Mouse (Mus musculus) spleen, adult 18-20 months (tissue): ENCODE measurements at regions not wholly inside any gene's neighbourhood (a gene's known extent, or its start where the extent isn't known, plus 50 kb on each side); places are given as distances from the start of the nearest gene placed in this dataset.
A peak's percentile ranks its signal among the peaks of the same experiment; 100 is the strongest.

Experiments used
- DNase-seq, 2 experiments: peaks; one replicate each; pipeline ENCODE4 v3.0.0; 2022; ENCODE audit warnings: mixed read lengths in 2 of 2

DNA sequence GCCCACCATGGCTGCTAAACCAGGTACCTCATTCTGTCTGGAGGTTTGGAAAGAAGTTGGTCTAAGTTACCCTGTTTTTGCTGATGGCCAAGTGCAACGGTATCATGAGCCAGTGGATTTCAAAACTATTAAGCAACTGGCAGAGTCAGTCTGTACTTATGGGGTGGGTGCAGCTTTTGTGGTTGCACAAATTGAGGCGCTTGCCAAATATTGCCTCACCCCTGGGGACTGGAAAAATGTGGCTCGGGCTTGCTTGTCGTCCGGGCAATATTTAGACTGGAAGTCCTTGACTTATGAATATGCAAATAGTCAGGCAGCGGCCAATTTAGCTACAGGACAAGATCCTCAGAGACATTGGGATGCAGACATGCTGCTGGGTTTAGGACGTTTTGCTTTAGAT lies 110.2 kb downstream of the Olfr164 start:
- DNase-seq, result no peak

DNA sequence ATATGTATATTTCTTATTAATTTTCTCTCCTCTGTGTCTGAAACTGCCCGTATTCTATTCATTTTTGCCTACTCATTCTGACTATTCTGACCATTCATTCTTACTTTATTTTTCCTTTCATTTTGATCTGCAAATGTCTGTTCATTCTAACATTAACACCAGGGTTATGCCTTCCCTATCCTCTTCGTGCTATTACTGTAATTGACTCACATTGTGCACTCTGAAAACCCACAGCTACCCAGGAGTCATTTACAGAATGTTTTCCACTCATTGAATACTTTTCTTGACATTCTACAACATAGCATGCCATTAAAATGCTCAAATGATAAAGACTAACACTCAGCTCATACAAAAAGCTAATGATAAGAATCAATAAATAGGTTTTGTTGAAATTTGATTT lies 112.9 kb downstream of the Olfr164 start:
- no peak for DNase-seq

GRCm38 (mm10) chr16:19199724-19200544 lies 113.9 kb downstream of the Olfr164 start:
- peak; percentile 43 to 48 for DNase-seq

GRCm38 (mm10) chr16:19198539-19199385 lies 115.1 kb downstream of the Olfr164 start:
- peak; percentile 26 to 42 for DNase-seq

DNA sequence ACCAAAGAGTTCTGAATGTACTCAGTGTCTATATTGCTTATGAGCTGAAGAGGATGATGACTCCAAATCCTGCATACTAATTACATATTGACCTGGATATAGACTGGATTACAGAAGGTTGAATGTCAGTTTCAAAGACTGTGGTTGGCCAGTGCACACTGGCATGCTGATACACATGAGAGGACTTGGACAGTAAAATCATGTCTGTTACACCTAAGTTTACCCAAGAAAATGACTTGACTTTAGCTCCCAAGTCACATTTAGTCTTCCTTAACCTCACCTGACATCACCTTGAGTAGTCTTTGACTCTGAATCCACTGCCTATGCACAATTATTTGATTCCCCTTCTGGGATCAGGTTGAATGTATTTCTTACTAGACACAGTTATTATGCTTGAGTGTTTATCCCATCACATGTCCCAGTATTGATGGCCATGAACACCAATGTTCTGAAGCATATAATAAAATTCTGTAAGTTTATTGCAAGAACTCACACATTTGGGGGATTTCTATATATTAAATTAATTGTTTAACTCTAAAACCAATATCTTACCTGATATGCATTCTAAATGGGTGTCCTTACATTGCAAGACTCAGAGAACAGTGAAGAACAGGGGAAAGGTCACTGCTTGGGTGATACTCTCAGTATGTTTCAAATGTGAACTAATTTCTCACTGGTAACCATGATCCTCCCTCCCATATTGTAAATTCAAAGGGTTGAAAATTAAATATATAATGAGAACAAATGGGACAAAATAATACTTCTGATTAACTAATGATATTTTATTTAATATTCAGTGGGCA lies 116.0 kb downstream of the Olfr164 start:
- no peak for DNase-seq

DNA sequence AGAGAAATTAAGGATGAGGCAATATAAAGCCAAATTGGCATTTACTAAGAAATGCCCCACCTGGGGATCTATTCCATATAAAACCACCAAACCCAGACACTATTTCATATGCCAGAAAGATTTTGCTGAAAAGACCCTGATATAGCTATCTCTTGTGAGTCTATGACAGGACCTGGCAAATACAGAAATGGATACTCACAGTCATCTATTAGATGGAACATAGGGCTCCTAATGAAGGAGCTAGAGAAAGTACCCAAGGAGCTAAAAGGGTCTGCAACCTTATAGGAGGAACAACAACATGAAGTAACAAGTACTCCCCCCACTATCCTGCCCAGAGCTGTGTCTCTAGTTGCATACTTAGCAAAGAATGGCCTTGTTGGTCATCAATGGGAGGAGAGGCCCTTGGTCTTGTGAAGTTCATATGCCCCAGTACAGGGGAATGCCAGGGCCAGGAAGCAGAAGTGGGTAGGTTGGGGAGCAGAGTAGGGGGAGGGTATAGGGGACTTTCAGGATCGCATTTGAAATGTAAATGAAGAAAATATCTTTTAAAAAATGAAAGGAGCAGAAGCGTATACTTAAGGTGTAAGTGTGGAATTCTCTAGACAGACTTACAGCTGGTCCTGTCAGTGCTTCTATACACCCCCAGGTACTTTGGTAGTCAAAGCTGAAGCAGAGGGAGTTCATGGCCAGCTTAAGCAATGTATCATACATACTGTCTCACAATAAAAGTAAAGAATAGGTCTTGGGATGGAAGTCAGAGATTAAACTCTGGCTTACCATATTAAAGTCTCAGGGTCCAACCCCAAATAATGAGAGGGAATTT lies 128.2 kb downstream of the Olfr164 start:
- DNase-seq, result no peak

DNA sequence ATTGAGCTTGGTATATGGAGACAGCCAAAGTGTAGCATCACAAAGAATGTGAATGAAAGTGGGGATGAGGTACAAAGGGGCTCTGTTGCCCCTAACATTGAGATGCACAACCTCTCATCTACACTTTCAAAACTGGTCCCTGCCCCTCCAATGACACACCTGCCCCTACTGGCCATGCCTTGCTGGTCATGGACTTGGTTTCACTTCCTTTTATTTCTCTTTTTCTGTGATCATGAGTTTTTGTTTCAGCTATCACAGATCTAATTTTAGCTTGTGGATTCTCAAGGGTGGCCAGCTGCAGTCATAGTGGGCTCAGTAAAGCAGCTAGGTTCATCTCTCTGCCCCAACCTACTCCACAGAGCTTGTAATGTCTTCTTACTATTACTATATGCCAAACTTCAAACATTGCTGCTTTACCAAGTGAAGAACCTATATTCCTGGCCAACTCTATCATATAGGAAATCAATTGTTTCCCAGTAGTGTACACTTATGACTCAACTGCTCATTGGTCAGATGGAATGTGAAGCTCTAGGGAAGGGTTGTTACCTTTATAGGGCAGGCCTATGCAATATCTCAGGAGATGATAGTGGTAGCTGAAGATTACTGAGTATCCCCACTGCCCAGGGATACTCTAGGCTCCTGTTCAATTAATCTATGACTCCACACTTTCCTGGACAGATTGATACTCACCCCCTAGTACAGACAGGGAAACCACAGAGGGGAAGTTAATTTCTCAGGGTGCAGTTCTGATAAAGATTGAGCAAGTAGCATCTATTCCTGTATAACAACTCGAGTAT lies 134.5 kb downstream of the Olfr164 start:
- peak; percentile 44 to 65 for DNase-seq

DNA sequence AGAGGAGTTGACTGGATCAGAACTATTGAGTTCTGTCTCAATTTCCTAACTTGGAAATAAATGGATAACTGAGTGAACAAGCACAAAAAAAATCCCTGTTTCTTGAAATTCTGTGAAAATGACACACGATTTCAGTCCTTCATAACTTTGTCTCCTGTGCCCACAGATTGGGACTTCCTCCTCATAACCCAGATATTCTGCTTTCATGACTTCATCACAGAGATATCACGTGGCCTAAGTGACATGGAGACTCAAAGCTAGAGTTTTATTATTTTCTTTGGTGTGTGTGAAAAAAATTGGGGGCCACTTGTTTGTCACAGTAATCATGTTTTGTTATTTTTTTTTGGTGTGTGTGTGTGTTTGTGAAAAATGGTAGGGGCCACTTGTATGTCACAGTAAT lies 160.8 kb downstream of the Olfr164 start:
- no peak for DNase-seq

- peak; percentile 28 to 44 for DNase-seq
These were observed 161.4 kb downstream of the Olfr164 start for GRCm38 (mm10) chr16:19152465-19152864.

- DNase-seq, result no peak
These were observed 162.8 kb downstream of the Olfr164 start for GRCm38 (mm10) chr16:19151110-19151509.

- DNase-seq, result no peak
These were observed 163.3 kb downstream of the Olfr164 start for GRCm38 (mm10) chr16:19150582-19150981.

DNA sequence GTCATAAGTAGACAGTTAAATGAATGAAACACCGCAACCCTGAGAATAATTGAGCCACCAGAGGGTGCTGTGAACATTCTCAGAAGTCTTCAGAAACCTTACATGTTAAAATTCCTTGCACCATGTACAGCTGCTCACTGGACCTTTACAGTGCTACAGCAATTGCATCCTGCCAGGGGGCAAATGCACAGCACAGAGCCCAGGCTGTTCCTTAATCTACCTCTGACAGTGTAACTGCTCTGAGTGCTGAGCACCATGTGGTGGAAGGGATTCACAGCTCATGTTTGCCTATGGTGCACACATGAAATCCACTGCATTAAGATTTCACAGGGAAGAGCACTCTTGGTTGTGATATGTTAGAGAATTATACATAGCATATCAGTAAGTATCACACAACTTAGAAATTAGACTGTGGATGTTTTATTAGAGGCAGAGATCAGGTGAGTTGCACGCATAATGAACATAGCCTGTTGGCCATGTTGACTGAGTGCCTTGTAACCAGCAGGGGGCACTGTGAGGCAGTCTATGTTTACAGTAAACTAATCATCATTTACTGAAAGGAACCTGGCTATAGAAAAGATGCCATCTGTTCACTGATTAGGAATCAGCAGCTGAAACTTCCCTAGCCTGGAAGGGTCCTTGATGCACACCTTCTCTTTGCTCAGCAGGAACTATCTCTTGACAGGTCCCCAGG lies 167.4 kb downstream of the Olfr164 start:
- DNase-seq, result peak; percentile 66 to 74
